Mouse (Mus musculus) neural tube, embryonic 14.5 days (tissue): ENCODE results near the gene Aebp2. TPM values are rescaled to one million over a fixed set of nuclear protein-coding genes. Genes with fewer than 3 reads are reported as not detected.

ENCODE experiments used
- ATAC-seq: fragments of 200-750 bp; cut with Nextera tagmentation; 2 replicates; pipeline ENCODE4 v1.8.0; 2017; ENCODE audit warnings: low read depth, mild to moderate bottlenecking, moderate TSS enrichment, moderate library complexity
- H3K27ac ChIP-seq: fragments of 300-500 bp; sonication (generic); 2 replicates; pipeline ENCODE4 v1.5.1; 2014; ENCODE audit warnings: low read depth, mild to moderate bottlenecking, control low read depth, low read length, moderate library complexity, mixed read lengths
- H3K27me3 ChIP-seq: fragments of 300-500 bp; sonication (generic); 2 replicates; pipeline ENCODE4 v1.6.1; 2014; ENCODE audit warnings: low read length; ENCODE audit not compliant: control insufficient read depth, insufficient read depth
- H3K36me3 ChIP-seq: fragments of 300-500 bp; sonication (generic); 2 replicates; pipeline ENCODE4 v1.6.1; 2014; ENCODE audit warnings: low read length, mixed read lengths; ENCODE audit not compliant: control insufficient read depth, insufficient read depth
- H3K4me1 ChIP-seq: fragments of 300-500 bp; sonication (generic); 2 replicates; pipeline ENCODE4 v1.6.1; 2014; ENCODE audit warnings: low read length; ENCODE audit not compliant: control insufficient read depth, insufficient read depth
- H3K4me2 ChIP-seq: fragments of 300-500 bp; sonication (generic); 2 replicates; pipeline ENCODE4 v1.6.1; 2014; ENCODE audit warnings: mild to moderate bottlenecking, low read depth, low read length, control low read depth
- H3K4me3 ChIP-seq: fragments of 300-500 bp; sonication (generic); 2 replicates; pipeline ENCODE4 v1.5.1; 2014; ENCODE audit warnings: low read depth, low read length, control low read depth, mixed read lengths
- H3K9ac ChIP-seq: fragments of 300-500 bp; sonication (generic); replicated peaks from 2 replicates; pipeline ENCODE4 v1.6.1; 2014; ENCODE audit warnings: low read depth, mild to moderate bottlenecking, control low read depth, low read length, mixed read lengths
- H3K9me3 ChIP-seq: fragments of 300-500 bp; sonication (generic); 2 replicates; pipeline ENCODE4 v1.6.1; 2016; ENCODE audit warnings: low read length; ENCODE audit not compliant: control insufficient read depth
- WGBS: fragments of 180-500 bp; shearing (Covaris S2); extraction: QIAGEN DNeasy Blood & Tissue Kit; methylation state at CpG from one replicate; pipeline ENCODE4 v1.1.7; 2014; 5-methylcytosine and 5-hydroxymethylcytosine counted together
- polyA plus RNA-seq: library from polyadenylated mRNA; unstranded; fragments of >200 nt; fragmentation: Nextera tagmentation; extraction: Ambion mirVana; gene quantifications from 2 replicates; pipeline ENCODE4 v1.2.1, GENCODE M21; 2014

Aebp2 gene
- polyA plus RNA-seq, 1 experiment from 2014 or later, result 12.2 TPM

- Histone ChIP-seq H3K9me3 (no peaks in the 10 kb centered on the region), H3K4me1 (no peaks in the 10 kb centered on the region), H3K9ac (no peak overlapping the region), H3K27me3 (no peaks in the 10 kb centered on the region), H3K27ac (no peak overlapping the region), H3K4me3 (no peak overlapping the region), H3K36me3 (no peaks in the 10 kb centered on the region), H3K4me2 (no peak overlapping the region)
- 7% methylated on average over 11 of the region's 11 CpGs for WGBS
- peak; percentile 53; the same call in 1 of the 2 replicates for ATAC-seq
These were observed 90.3 kb downstream of the Aebp2 start for GRCm38 (mm10) chr6:140712754-140713153.

DNA sequence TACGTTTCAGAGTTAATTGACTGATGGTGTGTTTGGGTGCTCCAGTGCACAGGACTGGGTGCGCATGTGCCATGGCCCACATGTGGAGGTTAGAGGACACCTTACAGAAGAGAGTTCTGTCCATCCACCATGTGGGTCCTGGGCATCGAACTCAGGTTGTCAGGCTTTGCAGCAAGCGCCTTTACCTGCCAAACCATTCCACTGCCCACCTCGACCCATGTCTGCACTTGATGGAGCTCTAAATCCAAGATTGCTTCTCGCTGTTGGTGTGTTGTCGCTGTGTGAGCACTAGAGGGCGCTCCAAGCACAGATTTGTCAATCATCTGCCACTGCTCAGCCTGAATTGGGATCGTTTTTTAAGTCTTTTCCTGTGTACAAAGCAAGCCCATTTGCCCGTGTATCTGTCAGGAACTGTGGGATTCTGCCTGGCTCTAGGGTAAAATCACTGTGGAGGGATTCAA, 92.5 kb downstream of the Aebp2 start:
- H3K4me2 ChIP-seq, result no peak overlapping the region; the same call in 1 of the 2 replicates
- peak; percentile 75 for ATAC-seq
- H3K27me3 ChIP-seq, result no peaks in the 10 kb centered on the region
- H3K4me1 ChIP-seq, result no peaks in the 10 kb centered on the region
- H3K9ac ChIP-seq, result no peak overlapping the region
- WGBS, result 23% methylated on average over 10 of the region's 10 CpGs
- no peak overlapping the region for H3K27ac ChIP-seq
- H3K4me3 ChIP-seq, result no peak overlapping the region
- H3K36me3 ChIP-seq, result no peaks in the 10 kb centered on the region
- no peaks in the 10 kb centered on the region for H3K9me3 ChIP-seq

DNA sequence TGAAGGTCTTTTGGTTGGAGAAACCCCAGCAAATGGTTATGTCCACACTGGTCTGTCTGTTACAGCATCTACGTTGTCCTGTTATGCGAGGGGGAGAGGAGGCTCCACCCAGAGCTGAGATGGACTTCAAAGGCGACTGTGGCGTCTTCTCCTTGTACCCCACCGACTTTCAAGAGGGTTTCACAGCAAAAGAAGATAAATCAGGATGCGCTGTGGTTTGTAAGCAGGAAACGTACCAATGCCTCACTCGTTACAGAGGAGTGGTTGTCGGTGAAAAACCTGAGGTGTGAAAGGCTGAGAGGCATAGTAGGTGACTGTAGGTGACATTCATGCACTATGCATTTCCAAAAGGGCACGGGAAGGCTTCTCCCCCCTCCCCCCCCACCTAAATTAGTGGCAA, 99.6 kb downstream of the Aebp2 start:
- 78% methylated on average over 10 of the region's 10 CpGs for WGBS
- ATAC-seq, result no peak
- no peaks in the 10 kb centered on the region for H3K36me3 ChIP-seq

More for the DNA sequence above, 99.6 kb downstream of the Aebp2 start:
- Histone ChIP-seq H3K27ac (no peak overlapping the region), H3K4me2 (no peak overlapping the region), H3K9me3 (no peaks in the 10 kb centered on the region), H3K4me1 (no peaks in the 10 kb centered on the region), H3K27me3 (no peaks in the 10 kb centered on the region), H3K4me3 (no peak overlapping the region), H3K9ac (no peak overlapping the region)

Other genes with a start within 250 kb of the Aebp2 start
- gene Plekha5, start 198.6 kb upstream of the Aebp2 start, polyA plus RNA-seq, result 42.2 and 53.1 TPM in 2 replicates
- not detected in 2 replicates for gene Gm11077, start 106.6 kb downstream of the Aebp2 start, polyA plus RNA-seq